Mouse (Mus musculus) ES-E14 (cell line): Measurements from ENCODE around the gene Hsd17b14.

Source experiments
- CHD2 ChIP-seq: IDR thresholded peaks from 2 replicates; pipeline ENCODE4 v1.6.1; 2014; ENCODE audit warnings: mild to moderate bottlenecking, low read depth, low read length, inconsistent platforms
- HCFC1 ChIP-seq: IDR thresholded peaks from 2 replicates; pipeline ENCODE4 v1.6.1; 2012; ENCODE audit warnings: low read length, inconsistent platforms, borderline replicate concordance; ENCODE audit not compliant: insufficient read depth
- MAFK ChIP-seq: IDR thresholded peaks from 2 replicates; pipeline ENCODE4 v1.6.1; 2014; ENCODE audit warnings: mild to moderate bottlenecking, low read depth, low read length, inconsistent platforms; ENCODE audit not compliant: insufficient read depth
- ZC3H11A ChIP-seq: IDR thresholded peaks from 2 replicates; pipeline ENCODE4 v1.6.1; 2012; ENCODE audit warnings: low read depth, mild to moderate bottlenecking, inconsistent platforms, low read length, borderline replicate concordance
- ZNF384 ChIP-seq: IDR thresholded peaks from 2 replicates; pipeline ENCODE4 v1.6.1; 2012; ENCODE audit warnings: low read depth, low read length, inconsistent platforms

GRCm38 (mm10) chr7:45524841-45525621 is 29.7 kb upstream of the Hsd17b14 start:
- TF ChIP-seq ZC3H11A (no peak), MAFK (no peak), HCFC1 (no peak), ZNF384 (no peak), CHD2 (no peak)
